In the genomic region with DNA sequence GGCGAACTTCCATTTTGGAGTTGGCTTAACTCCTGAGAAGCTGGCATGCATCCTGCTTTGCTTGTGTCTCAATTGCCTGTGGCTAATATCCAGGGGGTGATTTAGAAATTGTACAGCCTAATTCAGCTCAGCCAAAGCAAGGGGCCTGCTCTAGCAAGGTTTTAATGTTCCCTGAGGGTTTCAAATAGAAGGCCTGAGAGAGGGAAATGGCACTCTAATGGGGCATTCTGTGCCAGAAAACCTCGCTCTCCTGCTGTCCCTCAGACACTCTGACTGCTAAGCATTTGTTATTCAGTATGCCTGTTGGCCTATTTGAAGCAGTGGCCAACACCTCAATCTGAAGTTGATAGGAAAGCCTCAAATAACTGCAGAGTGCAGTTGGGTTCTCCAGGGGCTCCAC, we compare ENCODE assay signal across 12 mouse cellular contexts.
DNase-seq lines count a peak whose midpoint lies in the region; ATAC-seq and TF ChIP-seq lines count a peak whose summit lies in the region.
"Had no signal": no experiment of that assay in that cellular context is flagged by ENCODE, and none has a peak within 500 bp of the region (broad histone marks: within the 10 kb centered on the region; RNA-seq: fewer than 3 reads in every experiment).

No protein-coding gene starts in this region.

- DNase-seq in embryonic facial prominence, embryonic 14.5 days (ENCODE audit: low spot score) = peak; percentile 4
- DNase-seq in embryonic facial prominence, embryonic 10.5 days (ENCODE audit: low spot score) = no peak
- peak; percentile 53 for DNase-seq in midbrain, postnatal 0 days (ENCODE audit: low spot score)
- DNase-seq in layer of hippocampus, postnatal 10 days (ENCODE audit: low spot score in 2 of 2) = peak; percentile 25 to 54
- DNase-seq in gastrocnemius, postnatal 4 days (ENCODE audit: low spot score in 2 of 2) = no peak
- DNase-seq in testis, postnatal 10 days (ENCODE audit: low spot score) = no peak
- DNase-seq in retina, embryonic 14.5 days (ENCODE audit: low spot score) = no peak
- DNase-seq: gastrocnemius, postnatal 10 days; heart, postnatal 4 days had no signal

- H3K4me2 ChIP-seq in embryonic facial prominence, embryonic 14.5 days (ENCODE audit: low read depth, low read length) = no peak overlapping the region
- H3K4me2 ChIP-seq in midbrain, postnatal 0 days (ENCODE audit: low read depth, low read length, poor library complexity, severe bottlenecking) = no peak overlapping the region
- no peak overlapping the region for H3K4me2 ChIP-seq in midbrain, embryonic 15.5 days
- H3K4me2 ChIP-seq: neural tube, embryonic 12.5 days had no signal

- no peaks in the 10 kb centered on the region for H3K36me3 ChIP-seq in embryonic facial prominence, embryonic 14.5 days (ENCODE audit: control insufficient read depth, insufficient read depth, low read length)
- H3K36me3 ChIP-seq in embryonic facial prominence, embryonic 10.5 days (replicated peaks) = no peaks in the 10 kb centered on the region
- no peaks in the 10 kb centered on the region for H3K36me3 ChIP-seq in midbrain, postnatal 0 days (ENCODE audit: insufficient read depth, low read length)
- H3K36me3 ChIP-seq in midbrain, embryonic 15.5 days (replicated peaks) = no peaks in the 10 kb centered on the region
- H3K36me3 ChIP-seq: neural tube, embryonic 12.5 days had no signal

- no peak for ATAC-seq in embryonic facial prominence, embryonic 14.5 days (ENCODE audit: low read depth)
- ATAC-seq in midbrain, postnatal 0 days (ENCODE audit: low FRiP score) = no peak
- no peak for ATAC-seq in midbrain, embryonic 15.5 days (replicated peaks)

- H3K4me1 ChIP-seq in embryonic facial prominence, embryonic 14.5 days (ENCODE audit: control insufficient read depth, insufficient read depth, low read length) = no peaks in the 10 kb centered on the region
- no peaks in the 10 kb centered on the region for H3K4me1 ChIP-seq in embryonic facial prominence, embryonic 10.5 days
- no peaks in the 10 kb centered on the region for H3K4me1 ChIP-seq in midbrain, postnatal 0 days (ENCODE audit: insufficient read depth, low read length)
- H3K4me1 ChIP-seq in midbrain, embryonic 15.5 days = no peaks in the 10 kb centered on the region
- H3K4me1 ChIP-seq: neural tube, embryonic 12.5 days had no signal

- H3K27me3 ChIP-seq in embryonic facial prominence, embryonic 14.5 days (replicated peaks; ENCODE audit: control insufficient read depth, insufficient read depth, low read length) = no peaks in the 10 kb centered on the region
- H3K27me3 ChIP-seq in embryonic facial prominence, embryonic 10.5 days (replicated peaks; ENCODE audit: low read depth, poor library complexity, severe bottlenecking) = no peaks in the 10 kb centered on the region
- H3K27me3 ChIP-seq in midbrain, postnatal 0 days (ENCODE audit: insufficient read depth, low read length) = no peaks in the 10 kb centered on the region
- no peaks in the 10 kb centered on the region for H3K27me3 ChIP-seq in midbrain, embryonic 15.5 days (replicated peaks)
- H3K27me3 ChIP-seq: neural tube, embryonic 12.5 days had no signal

- WGBS in embryonic facial prominence, embryonic 14.5 days = 85% methylated on average over 2 of the region's 2 CpGs
- WGBS in embryonic facial prominence, embryonic 10.5 days = 84% methylated on average over 2 of the region's 2 CpGs
- WGBS in midbrain, postnatal 0 days = 71% methylated on average over 2 of the region's 2 CpGs
- WGBS in midbrain, embryonic 15.5 days = 57% methylated on average over 2 of the region's 2 CpGs

- no peak overlapping the region for H3K4me3 ChIP-seq in embryonic facial prominence, embryonic 14.5 days (ENCODE audit: low read depth, low read length)
- H3K4me3 ChIP-seq in embryonic facial prominence, embryonic 10.5 days = no peak overlapping the region
- H3K4me3 ChIP-seq in midbrain, postnatal 0 days (ENCODE audit: low read depth, low read length) = no peak overlapping the region
- no peak overlapping the region for H3K4me3 ChIP-seq in midbrain, embryonic 15.5 days
- H3K4me3 ChIP-seq: neural tube, embryonic 12.5 days had no signal

- no peak overlapping the region for H3K9ac ChIP-seq in embryonic facial prominence, embryonic 14.5 days (ENCODE audit: low read depth, low read length)
- H3K9ac ChIP-seq in midbrain, postnatal 0 days (replicated peaks; ENCODE audit: low read length, poor library complexity, severe bottlenecking) = no peak overlapping the region
- no peak overlapping the region for H3K9ac ChIP-seq in midbrain, embryonic 15.5 days
- H3K9ac ChIP-seq: neural tube, embryonic 12.5 days had no signal

- TF ChIP-seq CTCF in midbrain, postnatal 0 days (IDR thresholded peaks at IDR 0.05) = no peak

- H3K9me3 ChIP-seq in embryonic facial prominence, embryonic 14.5 days (ENCODE audit: control insufficient read depth, low read length) = no peaks in the 10 kb centered on the region
- H3K9me3 ChIP-seq in embryonic facial prominence, embryonic 10.5 days = no peaks in the 10 kb centered on the region
- H3K9me3 ChIP-seq in midbrain, postnatal 0 days (ENCODE audit: low read length) = no peaks in the 10 kb centered on the region
- no peaks in the 10 kb centered on the region for H3K9me3 ChIP-seq in midbrain, embryonic 15.5 days
- H3K9me3 ChIP-seq: neural tube, embryonic 12.5 days had no signal

- H3K27ac ChIP-seq in embryonic facial prominence, embryonic 14.5 days (replicated peaks; ENCODE audit: low read depth, low read length) = no peak overlapping the region
- no peak overlapping the region for H3K27ac ChIP-seq in embryonic facial prominence, embryonic 10.5 days (replicated peaks)
- H3K27ac ChIP-seq in midbrain, postnatal 0 days (ENCODE audit: low read depth, low read length) = no peak overlapping the region
- no peak overlapping the region for H3K27ac ChIP-seq in midbrain, embryonic 15.5 days
- H3K27ac ChIP-seq: macrophage; neural tube, embryonic 12.5 days had no signal

Comparison
In these comparisons a context has a peak if more than half of its experiments do, and no peak if none do; other contexts are left out.
1. DNase-seq: peak in embryonic facial prominence, embryonic 14.5 days (single experiment), midbrain, postnatal 0 days (single experiment) and layer of hippocampus, postnatal 10 days (2 of 2); none in embryonic facial prominence, embryonic 10.5 days (single experiment), gastrocnemius, postnatal 4 days (0 of 2), testis, postnatal 10 days (single experiment) and retina, embryonic 14.5 days (single experiment).